In genomic region chr2:4579357-4580068, GRCm38 (mm10) we compare ENCODE assay signal across 11 mouse cellular contexts.
DNase-seq lines count a peak whose midpoint lies in the region; ATAC-seq and TF ChIP-seq lines count a peak whose summit lies in the region.
"Had no signal": no experiment of that assay in that cellular context is flagged by ENCODE, and none has a peak within 500 bp of the region (broad histone marks: within the 10 kb centered on the region; RNA-seq: fewer than 3 reads in every experiment).

No protein-coding gene starts in this region.

- H3K9ac ChIP-seq in heart, postnatal 0 days (replicated peaks; ENCODE audit: low read depth, low read length): no peak overlapping the region
- H3K9ac ChIP-seq in heart, embryonic 11.5 days (ENCODE audit: low read depth, low read length): no peak overlapping the region
- H3K9ac ChIP-seq in lung, embryonic 14.5 days: no peak overlapping the region
- H3K9ac ChIP-seq in hindbrain, embryonic 16.5 days (ENCODE audit: low read depth, low read length): no peak overlapping the region
- no peak overlapping the region for H3K9ac ChIP-seq in limb, embryonic 15.5 days
- H3K9ac ChIP-seq: heart, embryonic 12.5 days had no signal

- peaks cover 61% of the 10 kb centered on the region for H3K36me3 ChIP-seq in heart, postnatal 0 days (replicated peaks; ENCODE audit: control insufficient read depth, insufficient read depth, low read length)
- H3K36me3 ChIP-seq in heart, embryonic 11.5 days (ENCODE audit: control insufficient read depth, insufficient read depth, low read length): peaks cover 5% of the 10 kb centered on the region; the same call in 1 of the 2 replicates
- H3K36me3 ChIP-seq in lung, embryonic 14.5 days (ENCODE audit: insufficient read depth): peaks cover 60% of the 10 kb centered on the region
- H3K36me3 ChIP-seq in hindbrain, embryonic 16.5 days (ENCODE audit: control insufficient read depth, insufficient read depth, low read length): peaks cover 8% of the 10 kb centered on the region
- peaks cover 42% of the 10 kb centered on the region for H3K36me3 ChIP-seq in limb, embryonic 15.5 days

- H3K27me3 ChIP-seq in heart, postnatal 0 days (ENCODE audit: control insufficient read depth, insufficient read depth, low read length): no peaks in the 10 kb centered on the region
- no peaks in the 10 kb centered on the region for H3K27me3 ChIP-seq in heart, embryonic 11.5 days (ENCODE audit: control insufficient read depth, insufficient read depth, low read length)
- H3K27me3 ChIP-seq in lung, embryonic 14.5 days (ENCODE audit: insufficient read depth, low read length): no peaks in the 10 kb centered on the region
- no peaks in the 10 kb centered on the region for H3K27me3 ChIP-seq in hindbrain, embryonic 16.5 days (replicated peaks; ENCODE audit: control insufficient read depth, insufficient read depth, low read length)
- no peaks in the 10 kb centered on the region for H3K27me3 ChIP-seq in limb, embryonic 15.5 days
- H3K27me3 ChIP-seq: heart, embryonic 12.5 days had no signal

- TF ChIP-seq CTCF in heart, postnatal 0 days (IDR thresholded peaks at IDR 0.05; ENCODE audit: low read depth): no peak
- TF ChIP-seq CTCF in lung, embryonic 14.5 days (IDR thresholded peaks at IDR 0.05; ENCODE audit: low read depth): no peak

- no peak for DNase-seq in heart, postnatal 0 days (ENCODE audit: low spot score)
- DNase-seq in lung, embryonic 14.5 days: peak; percentile 70
- DNase-seq in lung, postnatal 25 days (ENCODE audit: low spot score): no peak
- no peak for DNase-seq in gastrocnemius, adult 18-20 months (ENCODE audit: low spot score)
- DNase-seq: thymus, postnatal 4 days had no signal

- no peak for ATAC-seq in heart, postnatal 0 days (ENCODE audit: insufficient read depth, low read depth)
- no peak for ATAC-seq in heart, embryonic 11.5 days (replicated peaks; ENCODE audit: insufficient number of reproducible peaks, low FRiP score, low TSS enrichment)
- no peak for ATAC-seq in lung, embryonic 14.5 days (ENCODE audit: insufficient read depth)
- ATAC-seq in hindbrain, embryonic 16.5 days: peak; percentile 61; the same call in 1 of the 2 replicates
- ATAC-seq in limb, embryonic 15.5 days (ENCODE audit: insufficient number of reproducible peaks, low FRiP score, low TSS enrichment, low read depth): peak; percentile 45; the same call in 1 of the 2 replicates
- no peak for ATAC-seq in megakaryocyte, adult 5-6 weeks (ENCODE audit: poor library complexity, severe bottlenecking)
- ATAC-seq: activated CD4-positive, CD25-positive, alpha-beta regulatory T cell, adult 4 months had no signal

- H3K27ac ChIP-seq in heart, postnatal 0 days (ENCODE audit: low read depth): peak overlapping the region; percentile 69
- no peak overlapping the region for H3K27ac ChIP-seq in heart, embryonic 11.5 days (ENCODE audit: low read depth, low read length)
- H3K27ac ChIP-seq in lung, embryonic 14.5 days (ENCODE audit: low read depth): peak overlapping the region; percentile 74
- H3K27ac ChIP-seq in hindbrain, embryonic 16.5 days (ENCODE audit: low read depth, low read length): peak overlapping the region; percentile 3; the same call in 1 of the 2 replicates
- peak overlapping the region; percentile 68 for H3K27ac ChIP-seq in limb, embryonic 15.5 days

- H3K4me1 ChIP-seq in heart, postnatal 0 days (ENCODE audit: control insufficient read depth, insufficient read depth): peaks cover 17% of the 10 kb centered on the region; the same call in 1 of the 2 replicates
- H3K4me1 ChIP-seq in heart, embryonic 11.5 days (ENCODE audit: control insufficient read depth, insufficient read depth, low read length): no peaks in the 10 kb centered on the region
- H3K4me1 ChIP-seq in lung, embryonic 14.5 days (ENCODE audit: insufficient read depth): peaks cover 6% of the 10 kb centered on the region; the same call in 1 of the 2 replicates
- H3K4me1 ChIP-seq in hindbrain, embryonic 16.5 days (ENCODE audit: control insufficient read depth, insufficient read depth, low read depth, low read length): peaks cover 3% of the 10 kb centered on the region
- H3K4me1 ChIP-seq in limb, embryonic 15.5 days: peaks cover 44% of the 10 kb centered on the region

- H3K4me2 ChIP-seq in heart, postnatal 0 days (ENCODE audit: low read depth, low read length): no peak overlapping the region
- H3K4me2 ChIP-seq in heart, embryonic 11.5 days: no peak overlapping the region
- no peak overlapping the region for H3K4me2 ChIP-seq in lung, embryonic 14.5 days
- H3K4me2 ChIP-seq in hindbrain, embryonic 16.5 days (ENCODE audit: low read length): no peak overlapping the region
- no peak overlapping the region for H3K4me2 ChIP-seq in limb, embryonic 15.5 days
- H3K4me2 ChIP-seq: heart, embryonic 12.5 days had no signal

- no peak for TF ChIP-seq EP300 in heart, postnatal 0 days (IDR thresholded peaks at IDR 0.05; ENCODE audit: low read depth)

- no peak overlapping the region for H3K4me3 ChIP-seq in heart, postnatal 0 days (ENCODE audit: low read depth, low read length)
- H3K4me3 ChIP-seq in heart, embryonic 11.5 days (ENCODE audit: low read depth, low read length): no peak overlapping the region
- no peak overlapping the region for H3K4me3 ChIP-seq in lung, embryonic 14.5 days (ENCODE audit: low read depth, low read length)
- H3K4me3 ChIP-seq in hindbrain, embryonic 16.5 days (ENCODE audit: low read length): no peak overlapping the region
- no peak overlapping the region for H3K4me3 ChIP-seq in limb, embryonic 15.5 days
- H3K4me3 ChIP-seq: heart, embryonic 12.5 days had no signal

- 58% methylated on average over 8 of the region's 8 CpGs for WGBS in heart, postnatal 0 days
- WGBS in heart, embryonic 11.5 days (ENCODE audit: insufficient replicate concordance): 79% methylated on average over 8 of the region's 8 CpGs
- WGBS in lung, embryonic 14.5 days: 43% methylated on average over 8 of the region's 8 CpGs
- WGBS in hindbrain, embryonic 16.5 days: 58% methylated on average over 8 of the region's 8 CpGs
- 48% methylated on average over 8 of the region's 8 CpGs for WGBS in limb, embryonic 15.5 days

- no peaks in the 10 kb centered on the region for H3K9me3 ChIP-seq in heart, postnatal 0 days (replicated peaks; ENCODE audit: control insufficient read depth, low read length)
- no peaks in the 10 kb centered on the region for H3K9me3 ChIP-seq in heart, embryonic 11.5 days (replicated peaks; ENCODE audit: control insufficient read depth, low read length)
- H3K9me3 ChIP-seq in lung, embryonic 14.5 days (ENCODE audit: low read depth, low read length): no peaks in the 10 kb centered on the region
- no peaks in the 10 kb centered on the region for H3K9me3 ChIP-seq in hindbrain, embryonic 16.5 days (ENCODE audit: control insufficient read depth, low read length)
- H3K9me3 ChIP-seq in limb, embryonic 15.5 days: no peaks in the 10 kb centered on the region
- H3K9me3 ChIP-seq: heart, embryonic 12.5 days had no signal

Comparison
In these comparisons a context has a peak if more than half of its experiments do, and no peak if none do; other contexts are left out.
1. ATAC-seq: peak in hindbrain, embryonic 16.5 days (single experiment) and limb, embryonic 15.5 days (single experiment); none in heart, postnatal 0 days (single experiment), heart, embryonic 11.5 days (single experiment), lung, embryonic 14.5 days (single experiment) and megakaryocyte, adult 5-6 weeks (single experiment).